Mouse (Mus musculus) heart, postnatal 25 days (tissue): ENCODE results near the gene Ankrd55. TPM values are rescaled to one million over a fixed set of nuclear protein-coding genes. Genes with fewer than 3 reads are reported as not detected.

Source experiments
- DNase-seq: peaks from one replicate; pipeline ENCODE4 v3.0.0; 2022; ENCODE audit warnings: low spot score
- intact Hi-C: fragments of 180-260 bp; cut with DNase I; formaldehyde crosslinking; loops from one replicate; pipeline ENCODE4 v1.15.1; 2025
- total RNA-seq, 2 experiments: library from RNA; stranded (reverse); gene quantifications; 2 replicates each; pipeline ENCODE4 v1.2.3; 2021

Ankrd55 gene
- total RNA-seq, 2 experiments from 2014 or later: 0.25 to 0.34 TPM

GRCm38 (mm10) chr13:112364698-112365097, 76.4 kb downstream of the Ankrd55 start:
- intact Hi-C loops: no loop called here
- DNase-seq: no peak

DNA sequence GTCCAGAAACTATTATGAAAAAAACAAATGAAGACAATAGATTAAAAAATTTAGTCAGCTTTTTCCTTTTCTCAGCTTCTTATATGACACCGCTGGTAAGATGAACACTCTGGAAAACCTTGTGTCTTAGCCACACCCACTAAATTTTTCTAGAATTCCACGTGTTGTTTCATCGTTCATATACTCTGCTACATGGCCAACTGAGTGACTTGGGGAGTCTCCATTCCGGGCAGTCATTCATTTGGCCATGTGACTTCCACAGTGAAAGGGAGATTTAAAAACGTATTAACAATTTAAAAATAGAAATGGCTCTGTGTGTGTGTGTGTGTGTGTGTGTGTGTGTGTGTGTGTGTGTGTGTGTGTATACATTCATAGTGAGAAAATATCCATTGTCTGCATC, 77.1 kb downstream of the Ankrd55 start:
- intact Hi-C loops: no loop called here
- DNase-seq: no peak

DNA sequence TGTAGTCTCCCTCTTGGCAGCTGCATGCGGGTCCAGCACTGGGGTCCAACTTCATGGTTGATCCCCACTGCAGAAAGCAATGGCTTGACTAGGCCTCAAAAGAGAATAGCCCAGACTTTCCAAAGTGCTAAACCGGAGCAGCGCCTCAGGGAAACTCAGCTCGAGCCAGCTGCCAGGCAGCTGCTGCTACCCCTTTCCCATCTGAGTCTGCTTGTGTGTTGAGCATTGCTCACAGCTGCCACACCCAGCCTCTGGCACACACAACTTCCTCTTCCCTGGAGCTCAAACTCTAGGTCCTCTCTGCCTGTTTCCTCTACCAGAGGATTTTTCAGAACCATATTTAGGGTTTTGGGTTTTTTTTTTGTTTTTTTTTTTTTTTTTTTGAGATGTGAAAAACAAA, 77.5 kb downstream of the Ankrd55 start:
- intact Hi-C loops: no loop called here

DNA sequence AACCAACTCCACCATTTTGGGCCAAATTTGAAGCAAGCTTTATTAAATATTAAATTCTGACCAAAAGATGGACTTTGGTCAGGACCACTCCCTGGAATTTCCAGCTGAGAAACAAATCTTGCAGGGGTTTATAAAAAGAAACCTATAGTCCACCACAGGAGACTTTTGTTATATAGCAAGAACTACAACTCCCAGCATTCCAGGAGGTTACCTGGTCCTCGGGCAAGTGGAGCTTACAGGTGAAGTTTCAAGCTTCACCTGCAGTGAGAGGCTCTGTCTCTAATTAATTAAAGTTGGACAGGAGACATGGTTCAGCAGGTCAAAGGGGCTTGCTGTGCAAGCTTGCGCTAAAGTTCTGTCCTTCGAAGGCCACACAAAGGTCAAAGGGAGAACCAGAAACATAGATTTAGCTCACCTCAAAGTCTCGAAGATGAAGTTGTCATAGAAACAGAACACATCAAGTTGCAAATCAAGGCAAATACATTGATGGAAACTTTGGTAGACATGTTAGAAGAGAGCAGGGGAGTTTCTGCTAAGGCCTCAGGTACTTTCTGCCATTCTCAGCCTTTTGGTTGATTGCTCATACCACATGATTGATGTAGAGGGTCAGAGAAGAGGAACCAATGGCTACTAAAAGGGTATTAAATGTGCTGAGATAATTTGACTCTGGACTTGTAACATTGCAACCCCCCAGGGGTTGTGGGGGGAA, 78.2 kb downstream of the Ankrd55 start:
- no peak for DNase-seq
- intact Hi-C loops: no loop called here

More for the DNA sequence above, 77.5 kb downstream of the Ankrd55 start:
- peak; percentile 49 for DNase-seq

GRCm38 (mm10) chr13:112371729-112372128, 83.5 kb downstream of the Ankrd55 start:
- no peak for DNase-seq
- intact Hi-C loops: no loop called here

DNA sequence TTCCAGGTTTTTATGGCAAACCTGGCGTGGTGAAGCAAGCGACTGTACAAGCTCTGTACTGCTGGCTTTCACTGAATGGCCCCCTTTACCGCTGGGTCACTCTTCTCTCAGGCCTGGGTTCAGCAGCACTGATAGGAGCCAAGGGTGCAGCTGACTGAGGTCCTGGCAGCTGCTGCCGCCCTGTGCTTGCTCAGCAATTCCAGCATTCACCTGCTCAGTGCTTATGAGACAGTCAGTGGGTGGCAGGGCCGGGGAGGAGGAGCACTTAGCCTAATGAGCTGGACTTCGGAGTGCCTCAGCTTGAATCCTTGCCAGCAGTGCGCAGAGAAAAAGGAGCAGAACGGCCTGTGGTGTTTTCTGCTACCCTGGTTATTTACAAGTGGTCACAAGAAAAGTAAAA, 87.5 kb downstream of the Ankrd55 start:
- DNase-seq: no peak
- intact Hi-C loops: no loop called here

DNA sequence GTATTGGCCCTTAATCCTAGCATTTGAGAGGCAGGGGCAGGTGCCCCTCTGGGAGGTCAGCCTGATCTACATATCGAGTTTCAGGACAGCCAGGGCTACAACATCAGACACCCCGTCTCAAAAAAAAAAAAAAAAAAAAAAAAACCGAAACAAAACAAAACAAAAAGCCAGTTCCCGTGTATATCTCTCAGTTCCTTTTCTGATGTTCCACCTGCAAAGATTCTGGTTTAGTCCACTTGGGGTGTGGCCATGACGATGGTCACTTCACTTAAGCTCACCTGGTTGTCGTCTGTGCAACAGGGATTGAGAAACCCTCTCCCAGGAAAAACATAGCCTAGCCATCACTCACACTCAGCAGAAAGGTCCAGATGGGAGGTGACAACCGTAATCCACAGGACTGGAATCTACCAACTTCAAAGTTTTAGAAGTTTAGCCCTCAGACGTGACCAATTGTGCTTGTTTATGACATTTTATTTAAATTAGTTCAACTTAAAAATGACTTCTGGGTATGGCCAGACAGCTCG, 90.6 kb downstream of the Ankrd55 start:
- no peak for DNase-seq
- intact Hi-C loops: no loop called here

DNA sequence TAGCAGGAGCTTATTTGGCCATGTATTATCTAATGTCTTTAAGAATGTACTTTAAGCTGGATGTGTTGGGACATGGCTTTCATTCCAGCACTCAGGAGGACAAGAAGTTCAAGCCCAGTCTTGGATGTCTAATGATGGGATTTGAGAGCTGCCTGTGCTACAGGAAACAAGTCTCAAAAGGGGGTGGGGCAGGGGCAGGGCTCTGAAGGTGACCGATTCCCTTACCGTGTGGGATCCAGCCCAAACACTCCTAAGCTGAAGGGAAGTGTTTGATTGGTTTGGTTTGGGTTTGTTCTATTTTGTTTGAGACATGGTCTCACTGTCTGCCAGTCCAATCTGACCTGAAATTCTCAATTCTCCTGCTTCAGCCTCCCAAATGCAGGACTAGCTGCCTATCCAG, 93.2 kb downstream of the Ankrd55 start:
- no peak for DNase-seq

GRCm38 (mm10) chr13:112382457-112382856, 94.2 kb downstream of the Ankrd55 start:
- intact Hi-C loops: no loop called here

More for the DNA sequence above, 93.2 kb downstream of the Ankrd55 start:
- intact Hi-C loops: no loop called here

DNA sequence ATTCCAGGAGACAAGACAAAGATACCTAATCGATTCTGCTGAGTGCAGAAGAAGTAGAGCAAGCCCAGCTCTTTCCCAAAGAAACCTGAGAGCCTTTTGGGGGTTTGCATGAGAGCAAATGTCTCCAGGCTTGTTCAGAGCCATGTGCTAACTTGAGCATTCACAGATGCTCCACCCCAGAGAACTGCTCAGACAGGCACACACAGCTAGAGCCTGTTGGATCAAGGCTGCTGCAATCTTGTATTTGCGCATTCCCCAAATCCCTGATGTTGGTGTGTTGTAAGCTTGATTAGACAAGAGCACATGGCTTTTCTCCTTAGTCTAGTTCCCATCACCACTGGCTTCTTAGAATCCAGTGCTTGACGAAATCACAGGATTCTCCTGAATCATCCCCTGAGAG, 94.7 kb downstream of the Ankrd55 start:
- intact Hi-C loops: no loop called here
- peak; percentile 47 for DNase-seq

More at GRCm38 (mm10) chr13:112382457-112382856, 94.2 kb downstream of the Ankrd55 start:
- no peak for DNase-seq

GRCm38 (mm10) chr13:112383941-112384659, 95.8 kb downstream of the Ankrd55 start:
- no peak for DNase-seq
- intact Hi-C loops: no loop called here

DNA sequence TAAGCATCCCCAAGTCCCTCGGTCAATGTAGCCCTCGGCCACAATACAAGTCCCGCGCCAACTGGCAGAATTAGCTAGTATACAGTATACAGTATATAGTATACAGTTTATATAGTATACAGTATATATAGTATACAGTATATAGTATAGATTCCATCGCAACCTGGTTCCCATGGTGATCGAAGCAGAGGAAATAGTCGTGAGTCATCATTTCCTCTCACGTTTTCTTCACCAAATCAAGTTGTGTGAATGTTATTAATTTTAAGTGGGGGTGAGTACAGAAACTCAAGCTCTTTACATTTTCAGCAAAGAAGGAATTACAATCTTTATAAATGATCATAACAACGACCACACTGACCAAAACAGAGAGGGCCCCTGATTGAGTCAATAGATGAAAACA, 96.8 kb downstream of the Ankrd55 start:
- no peak for DNase-seq
- intact Hi-C loops: no loop called here

GRCm38 (mm10) chr13:112386494-112387075, 98.3 kb downstream of the Ankrd55 start:
- no peak for DNase-seq
- intact Hi-C loops: no loop called here

GRCm38 (mm10) chr13:112387279-112387678, 99.0 kb downstream of the Ankrd55 start:
- DNase-seq: no peak
- intact Hi-C loops: no loop called here

DNA sequence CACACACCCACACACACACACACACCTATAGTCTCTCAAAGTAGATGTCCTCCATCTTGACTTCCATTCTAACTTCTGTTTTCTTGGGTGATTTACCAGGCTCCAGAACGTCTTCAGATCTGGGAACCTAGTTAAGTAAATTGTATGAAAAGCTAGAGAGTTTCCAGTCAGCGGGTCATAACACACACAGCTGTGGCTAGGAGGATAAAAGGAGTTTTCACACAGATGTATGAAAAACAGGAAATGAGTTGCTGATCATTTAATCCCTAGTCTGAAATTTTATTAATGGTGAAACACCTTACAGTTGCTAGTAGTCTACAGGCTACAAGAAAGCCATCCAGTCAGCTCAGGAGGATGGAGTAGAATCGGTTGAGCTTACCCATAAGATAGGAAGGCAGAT, 99.9 kb downstream of the Ankrd55 start:
- intact Hi-C loops: no loop called here
- no peak for DNase-seq

GRCm38 (mm10) chr13:112390206-112390605, 102.0 kb downstream of the Ankrd55 start:
- DNase-seq: no peak
- intact Hi-C loops: no loop called here

GRCm38 (mm10) chr13:112391354-112391753, 103.1 kb downstream of the Ankrd55 start:
- intact Hi-C loops: no loop called here
- no peak for DNase-seq

DNA sequence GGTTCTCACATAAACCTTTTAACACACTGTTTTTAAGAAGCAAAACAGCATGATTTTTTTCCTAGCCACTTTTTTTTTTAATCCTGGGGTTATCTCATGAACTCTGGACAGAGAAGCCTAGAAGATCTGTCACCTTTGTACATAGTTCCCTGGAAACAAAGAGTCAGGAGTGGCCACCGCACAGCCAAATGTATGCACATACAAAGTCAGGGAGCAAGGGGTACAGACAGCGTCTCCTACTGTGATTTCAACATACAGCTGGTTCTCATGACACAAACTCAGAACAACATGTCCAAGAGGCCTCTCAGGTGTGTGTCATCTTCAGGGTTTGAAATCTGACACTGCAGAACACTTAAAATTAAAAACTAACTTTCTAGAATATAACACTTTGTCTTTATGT, 105.1 kb downstream of the Ankrd55 start:
- DNase-seq: no peak
- intact Hi-C loops: no loop called here

- no peak for DNase-seq
- intact Hi-C loops: no loop called here
Measured at GRCm38 (mm10) chr13:112394271-112394670, 106.0 kb downstream of the Ankrd55 start.

- DNase-seq: no peak
Measured at GRCm38 (mm10) chr13:112404723-112405122, 116.5 kb downstream of the Ankrd55 start.

GRCm38 (mm10) chr13:112405184-112405583, 116.9 kb downstream of the Ankrd55 start:
- DNase-seq: no peak
- intact Hi-C loops: loop anchor here (5.0 kb wide), 1 partner anchor 57 kb away; the partner anchor contains the start of gene Il6st

More at GRCm38 (mm10) chr13:112404723-112405122, 116.5 kb downstream of the Ankrd55 start:
- intact Hi-C loops: loop anchor here (5.0 kb wide), 1 partner anchor 58 kb away; the partner anchor contains the start of gene Il6st
